ENCODE assay signal across 16 mouse cellular contexts in the genomic region with DNA sequence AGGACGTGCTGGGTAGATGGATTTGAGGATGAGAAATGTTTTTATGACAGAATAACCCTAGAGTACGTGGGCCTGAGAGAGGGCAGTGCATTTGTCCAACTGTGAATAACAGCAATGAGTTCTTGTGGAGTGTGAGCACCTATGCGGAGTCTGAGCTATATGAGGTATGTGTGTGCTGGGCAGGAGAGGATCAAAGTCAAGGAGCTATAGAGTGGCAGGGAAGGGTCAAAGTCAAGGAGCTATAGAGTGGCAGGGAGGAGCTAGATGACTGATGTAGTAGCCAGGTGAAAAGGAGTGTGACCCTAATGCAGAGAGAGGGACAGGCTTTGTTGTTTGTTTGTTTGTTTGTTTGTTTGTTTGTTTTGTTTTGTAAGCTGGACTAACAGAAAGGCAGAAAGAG.
"Had no signal": no experiment of that assay in that cellular context is flagged by ENCODE, and none has a peak within 500 bp of the region (broad histone marks: within the 10 kb centered on the region; RNA-seq: fewer than 3 reads in every experiment).

No protein-coding gene starts in this region.

- H3K4me2 ChIP-seq: lung, embryonic 15.5 days; midbrain, embryonic 11.5 days; midbrain, embryonic 13.5 days; midbrain, embryonic 15.5 days; neural tube, embryonic 12.5 days had no signal

- ATAC-seq: liver, postnatal 0 days; midbrain, embryonic 13.5 days; midbrain, embryonic 15.5 days had no signal

- H3K9me3 ChIP-seq: lung, embryonic 15.5 days; megakaryocyte, embryonic 14.5 days; midbrain, embryonic 13.5 days; midbrain, embryonic 15.5 days; neural tube, embryonic 12.5 days had no signal

- H3K9ac ChIP-seq: liver, postnatal 0 days; lung, embryonic 15.5 days; midbrain, embryonic 13.5 days; midbrain, embryonic 15.5 days; neural tube, embryonic 12.5 days had no signal

- H3K27ac ChIP-seq: lung, embryonic 15.5 days; macrophage; midbrain, embryonic 13.5 days; midbrain, embryonic 15.5 days; neural tube, embryonic 12.5 days had no signal

- DNase-seq: liver, postnatal 0 days; lung, adult 2 months; lung, postnatal 10 days; lung, postnatal 36 days; right cerebral cortex, postnatal 14 days; spleen, adult 18-20 months; thymus, adult 18-20 months; thymus, postnatal 14 days; thymus, postnatal 36 days had no signal

- H3K4me1 ChIP-seq: midbrain, embryonic 13.5 days; midbrain, embryonic 15.5 days; neural tube, embryonic 12.5 days had no signal

- H3K4me3 ChIP-seq: lung, embryonic 15.5 days; megakaryocyte, embryonic 14.5 days; midbrain, embryonic 13.5 days; midbrain, embryonic 15.5 days; neural tube, embryonic 12.5 days had no signal

- H3K36me3 ChIP-seq: lung, embryonic 15.5 days; midbrain, embryonic 13.5 days; midbrain, embryonic 15.5 days; neural tube, embryonic 12.5 days had no signal

- H3K27me3 ChIP-seq: lung, embryonic 15.5 days; midbrain, embryonic 13.5 days; midbrain, embryonic 15.5 days; neural tube, embryonic 12.5 days had no signal
